Mouse (Mus musculus): Measurements from ENCODE around the gene C1ra. TPM values are rescaled to one million over a fixed set of nuclear protein-coding genes. Genes with fewer than 3 reads are reported as not detected.
"Not testable (repeated sequence)": the region's sequence is repeated elsewhere in the genome, so short reads cannot be mapped to it uniquely, and the experiment has no call there.

Gene C1ra
- polyA plus RNA-seq (2011; ENCODE audit: insufficient read depth, insufficient read length, low replicate concordance, missing spikeins), result 4.5 and 8.9 TPM in 2 replicates

- TF ChIP-seq CTCF (IDR thresholded peaks at IDR 0.05; ENCODE audit: control insufficient read depth, insufficient read depth, low read length) (peak; percentile 56), POLR2A (IDR thresholded peaks at IDR 0.05; ENCODE audit: borderline replicate concordance, control insufficient read depth, low read depth, low read length) (no peak)
- WGBS, result 3% methylated on average over 6 of the region's 6 CpGs
- H3K4me1 ChIP-seq (ENCODE audit: control insufficient read depth, insufficient read depth, low read length), result no peaks in the 10 kb centered on the region; the same call in 1 of the 2 replicates
These were observed at the start of gene C1ra for GRCm38 (mm10) chr6:124512355-124512836. Gene C1ra (plus strand): TSS chr6:124512405.

GRCm38 (mm10) chr6:124463881-124464291 is 48.3 kb upstream of the C1ra start:
- no peaks in the 10 kb centered on the region; the same call in 1 of the 2 replicates for H3K4me1 ChIP-seq (ENCODE audit: control insufficient read depth, insufficient read depth, low read length)
- H3K4me3 ChIP-seq (replicated peaks; ENCODE audit: control insufficient read depth, low read depth, low read length), result no peak overlapping the region
- H3K27ac ChIP-seq (ENCODE audit: control insufficient read depth, insufficient read depth, low read depth, low read length, poor library complexity), result no peak overlapping the region
- TF ChIP-seq CTCF (IDR thresholded peaks at IDR 0.05; ENCODE audit: control insufficient read depth, insufficient read depth, low read length) (no peak), POLR2A (IDR thresholded peaks at IDR 0.05; ENCODE audit: borderline replicate concordance, control insufficient read depth, low read depth, low read length) (no peak)
- 2% methylated on average over 8 of the region's 8 CpGs for WGBS

More at GRCm38 (mm10) chr6:124512355-124512836, at the start of gene C1ra:
- Histone ChIP-seq H3K27ac (ENCODE audit: control insufficient read depth, insufficient read depth, low read depth, low read length, poor library complexity) (no peak within 1 kb of the TSS), H3K4me3 (replicated peaks; ENCODE audit: control insufficient read depth, low read depth, low read length) (peak within 1 kb of the TSS; percentile 45)

GRCm38 (mm10) chr6:124464305-124465271 is 47.6 kb upstream of the C1ra start, which contains the start of gene Clstn3:
Gene Clstn3 (minus strand): TSS chr6:124464794.
- 10% methylated on average over 27 of the region's 27 CpGs for WGBS
- H3K4me1 ChIP-seq (ENCODE audit: control insufficient read depth, insufficient read depth, low read length), result no peaks in the 10 kb centered on the region; the same call in 1 of the 2 replicates
- TF ChIP-seq POLR2A (IDR thresholded peaks at IDR 0.05; ENCODE audit: borderline replicate concordance, control insufficient read depth, low read depth, low read length), result no peak
- TF ChIP-seq CTCF (IDR thresholded peaks at IDR 0.05; ENCODE audit: control insufficient read depth, insufficient read depth, low read length), result no peak
- H3K27ac ChIP-seq (ENCODE audit: control insufficient read depth, insufficient read depth, low read depth, low read length, poor library complexity), result peak within 1 kb of the TSS; percentile 10; the same call in 1 of the 2 replicates
- peak within 1 kb of the TSS; percentile 18 for H3K4me3 ChIP-seq (replicated peaks; ENCODE audit: control insufficient read depth, low read depth, low read length)

- Histone ChIP-seq H3K4me1 (ENCODE audit: control insufficient read depth, insufficient read depth, low read length) (no peaks in the 10 kb centered on the region; the same call in 1 of the 2 replicates), H3K27ac (ENCODE audit: control insufficient read depth, insufficient read depth, low read depth, low read length, poor library complexity) (no peak overlapping the region), H3K4me3 (replicated peaks; ENCODE audit: control insufficient read depth, low read depth, low read length) (no peak overlapping the region)
- TF ChIP-seq POLR2A (IDR thresholded peaks at IDR 0.05; ENCODE audit: borderline replicate concordance, control insufficient read depth, low read depth, low read length) (no peak), CTCF (IDR thresholded peaks at IDR 0.05; ENCODE audit: control insufficient read depth, insufficient read depth, low read length) (no peak)
- 60% methylated on average over 6 of the region's 6 CpGs for WGBS
These were observed 46.9 kb upstream of the C1ra start for GRCm38 (mm10) chr6:124465299-124465698.

GRCm38 (mm10) chr6:124465729-124466128 is 46.5 kb upstream of the C1ra start:
- Histone ChIP-seq H3K4me3 (replicated peaks; ENCODE audit: control insufficient read depth, low read depth, low read length) (no peak overlapping the region), H3K4me1 (ENCODE audit: control insufficient read depth, insufficient read depth, low read length) (no peaks in the 10 kb centered on the region; the same call in 1 of the 2 replicates), H3K27ac (ENCODE audit: control insufficient read depth, insufficient read depth, low read depth, low read length, poor library complexity) (no peak overlapping the region)
- WGBS, result 81% methylated on average over 6 of the region's 6 CpGs
- TF ChIP-seq POLR2A (IDR thresholded peaks at IDR 0.05; ENCODE audit: borderline replicate concordance, control insufficient read depth, low read depth, low read length) (no peak), CTCF (IDR thresholded peaks at IDR 0.05; ENCODE audit: control insufficient read depth, insufficient read depth, low read length) (no peak)

DNA sequence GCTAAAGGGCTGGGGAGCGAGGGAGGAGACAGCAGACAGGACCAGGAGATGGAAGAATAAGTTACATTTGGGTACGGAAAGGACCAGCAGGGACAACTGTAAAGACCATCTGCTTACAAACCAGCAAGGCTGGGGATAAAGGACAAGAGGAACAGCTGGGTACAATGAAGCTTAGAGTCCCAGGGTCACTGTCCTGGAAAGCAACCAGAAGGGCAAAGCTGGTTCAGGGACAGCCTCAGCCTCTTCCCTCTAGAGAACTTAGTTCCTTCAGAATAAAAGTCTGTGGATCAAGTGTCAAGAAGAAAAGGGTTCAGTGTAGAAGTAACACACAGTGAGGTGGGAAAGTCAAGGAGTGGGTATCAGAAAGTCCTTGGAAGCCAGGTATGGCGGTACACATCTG is 41.1 kb upstream of the C1ra start:
- no peaks in the 10 kb centered on the region for H3K4me1 ChIP-seq (ENCODE audit: control insufficient read depth, insufficient read depth, low read length)
- no peak for TF ChIP-seq POLR2A (IDR thresholded peaks at IDR 0.05; ENCODE audit: borderline replicate concordance, control insufficient read depth, low read depth, low read length)
- no peak for TF ChIP-seq CTCF (IDR thresholded peaks at IDR 0.05; ENCODE audit: control insufficient read depth, insufficient read depth, low read length)
- no peak overlapping the region for H3K27ac ChIP-seq (ENCODE audit: control insufficient read depth, insufficient read depth, low read depth, low read length, poor library complexity)
- H3K4me3 ChIP-seq (replicated peaks; ENCODE audit: control insufficient read depth, low read depth, low read length), result no peak overlapping the region
- WGBS, result 82% methylated on average over 3 of the region's 3 CpGs

DNA sequence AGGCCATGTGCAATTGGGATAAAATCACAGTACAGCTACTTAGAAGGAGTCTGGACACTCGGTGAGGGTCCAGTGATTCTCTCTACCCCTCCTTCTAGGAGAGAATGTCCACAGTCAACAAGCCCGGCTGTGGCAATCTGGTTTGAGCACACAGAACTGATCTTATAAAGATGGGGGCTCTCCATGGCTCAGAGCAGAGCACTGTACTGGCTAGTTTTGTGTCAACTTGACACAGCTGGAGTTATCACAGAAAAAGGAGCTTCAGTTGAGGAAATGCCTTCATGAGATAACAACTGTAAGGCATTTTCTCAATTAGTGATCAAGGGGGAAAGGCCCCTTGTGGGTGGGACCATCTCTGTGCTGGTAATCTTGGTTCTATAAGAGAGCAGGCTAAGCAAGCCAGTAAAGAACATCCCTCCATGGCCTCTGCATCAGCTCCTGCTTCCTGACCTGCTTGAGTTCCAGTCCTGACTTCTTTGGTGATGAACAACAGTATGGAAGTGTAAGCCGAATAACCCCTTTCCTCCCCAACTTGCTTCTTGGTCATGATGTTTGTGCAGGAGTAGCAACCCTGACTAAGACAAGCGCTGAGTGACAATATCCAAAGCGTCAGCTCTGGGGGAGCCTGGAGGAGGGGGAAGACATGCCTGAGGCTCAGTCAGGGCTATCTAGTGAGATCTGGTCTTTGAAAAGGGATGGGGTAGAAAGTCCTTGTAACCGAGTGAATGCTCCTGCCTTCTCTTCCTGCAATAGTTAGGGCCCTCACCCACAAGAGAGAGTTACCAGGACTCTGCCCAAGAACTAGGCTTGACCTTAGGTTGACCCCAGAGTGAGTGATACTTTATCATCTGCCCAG is 40.2 kb upstream of the C1ra start:
- WGBS, result 63% methylated on average over 6 of the region's 6 CpGs
- H3K4me3 ChIP-seq (replicated peaks; ENCODE audit: control insufficient read depth, low read depth, low read length); H3K4me1 ChIP-seq (ENCODE audit: control insufficient read depth, insufficient read depth, low read length); H3K27ac ChIP-seq (ENCODE audit: control insufficient read depth, insufficient read depth, low read depth, low read length, poor library complexity): not testable (repeated sequence)
